Mouse (Mus musculus) thymus, adult 2 months (tissue): ENCODE results near the gene Wdr74.

Experiments used
- CTCF ChIP-seq: fragments of 200-500 bp; IDR thresholded peaks from 2 replicates; pipeline ENCODE4 v1.5.1; 2012; ENCODE audit warnings: mild to moderate bottlenecking, control low read depth, low read length, moderate library complexity, borderline replicate concordance; ENCODE audit not compliant: control insufficient read depth, poor library complexity, insufficient read depth; ENCODE audit errors: extremely low read depth
- POLR2A ChIP-seq: fragments of 200-500 bp; IDR thresholded peaks from 2 replicates; pipeline ENCODE4 v1.6.1; 2012; ENCODE audit warnings: mild to moderate bottlenecking, low read length, control low read depth, moderate library complexity; ENCODE audit not compliant: control insufficient read depth, poor library complexity, insufficient read depth; ENCODE audit errors: extremely low read depth

DNA sequence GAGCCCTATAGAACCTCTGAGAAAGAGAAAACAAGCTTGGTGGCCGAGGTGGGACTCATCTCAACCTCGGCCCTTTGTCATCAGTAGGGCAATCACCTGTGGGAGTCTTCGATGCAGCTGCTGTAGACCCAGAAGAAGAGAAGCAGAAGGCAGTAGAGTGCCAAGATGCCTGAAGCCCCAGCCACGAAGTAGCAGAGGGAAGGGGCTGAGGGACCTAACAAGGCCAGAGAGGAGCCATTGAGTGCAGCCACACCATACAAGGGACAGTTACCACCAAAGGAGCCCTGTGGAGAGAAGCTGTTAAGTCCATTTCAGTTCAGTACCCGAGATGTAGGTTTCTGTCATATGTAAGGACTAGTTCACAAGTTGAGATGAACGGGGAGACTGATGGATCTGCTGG is 37.8 kb downstream of the Wdr74 start:
- TF ChIP-seq POLR2A = no peak
- TF ChIP-seq CTCF = no peak
